Mouse (Mus musculus) erythroblast, adult 5-6 weeks (primary cell): ENCODE results near the gene Nrxn3. TPM values are rescaled to one million over a fixed set of nuclear protein-coding genes. Genes with fewer than 3 reads are reported as not detected.

Experiments used
- ATAC-seq: replicated peaks from 2 replicates; pipeline ENCODE4 v1.8.0; 2016; ENCODE audit warnings: moderate number of reproducible peaks, mild to moderate bottlenecking, moderate TSS enrichment, inconsistent platforms; ENCODE audit not compliant: poor library complexity, low FRiP score, severe bottlenecking
- total RNA-seq, 2 experiments: library from RNA; stranded (forward) in 1 of 2; stranded (reverse) in 1 of 2; fragments of 150-400 nt in 1 of 2; fragments of 200-764, 138-1000 nt in 1 of 2; gene quantifications; 2 replicates each; pipeline versions ENCODE4 v1.2.3 to v1.2.4; 2015 to 2017; ENCODE audit warnings: low replicate concordance in 2 of 2

Gene Nrxn3
- total RNA-seq, 2 experiments from 2014 or later = not detected

DNA sequence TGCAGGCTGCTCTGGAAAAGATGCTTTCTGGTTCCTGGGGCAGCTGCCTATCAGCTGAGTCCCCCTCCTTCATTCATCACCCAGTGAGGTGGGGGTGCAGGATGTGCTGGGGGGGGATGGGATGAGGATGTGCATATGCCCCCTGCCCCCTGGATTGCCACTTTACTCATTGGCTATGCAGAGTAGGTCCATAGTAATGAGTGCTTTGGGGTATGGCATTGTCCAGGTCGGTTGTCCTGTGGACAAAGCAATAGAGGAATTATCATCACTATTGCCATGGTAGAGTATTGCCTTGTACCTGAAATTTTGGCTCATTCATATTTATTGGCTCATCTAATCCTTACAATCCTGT lies 79.0 kb downstream of the Nrxn3 start:
- no peak for ATAC-seq

DNA sequence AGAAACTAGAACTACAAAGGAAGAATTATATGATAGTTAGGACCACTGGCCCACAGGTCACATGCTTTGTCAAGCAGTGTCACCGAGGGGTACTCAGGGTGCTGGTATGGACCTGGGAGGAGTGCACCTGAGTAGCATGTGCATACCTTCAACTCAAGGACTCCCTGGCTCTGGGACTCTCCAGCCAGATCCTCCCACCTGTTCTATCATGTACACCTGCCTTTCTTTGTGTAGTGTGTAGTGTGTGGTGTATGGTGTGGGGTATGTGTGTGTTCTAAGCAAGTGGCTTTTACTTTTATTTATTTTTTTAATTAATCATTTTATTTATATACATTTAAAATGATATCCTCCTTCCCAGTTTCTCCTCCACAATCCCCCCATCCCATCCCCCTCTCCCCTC lies 86.3 kb downstream of the Nrxn3 start:
- ATAC-seq = no peak

DNA sequence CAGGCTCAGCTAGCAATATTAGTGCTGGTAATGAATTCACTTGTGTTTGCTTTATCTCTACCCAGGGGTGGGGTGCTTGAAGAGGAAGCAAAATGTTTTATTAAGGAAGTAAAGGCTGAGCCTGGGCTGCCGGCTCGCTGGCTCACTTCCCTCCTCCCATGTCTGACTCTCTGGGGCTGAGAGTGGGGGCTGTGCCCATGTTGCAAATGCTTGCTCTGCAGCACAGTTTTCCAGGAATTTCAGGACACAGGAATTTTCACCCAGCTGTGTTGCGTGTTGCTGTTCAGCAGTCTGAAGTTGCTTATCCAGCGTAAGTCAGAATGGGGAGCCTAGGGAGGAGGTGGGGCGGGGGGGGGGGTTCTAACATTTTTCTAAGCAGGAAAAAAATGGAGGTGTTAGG lies 89.5 kb downstream of the Nrxn3 start:
- ATAC-seq = no peak

DNA sequence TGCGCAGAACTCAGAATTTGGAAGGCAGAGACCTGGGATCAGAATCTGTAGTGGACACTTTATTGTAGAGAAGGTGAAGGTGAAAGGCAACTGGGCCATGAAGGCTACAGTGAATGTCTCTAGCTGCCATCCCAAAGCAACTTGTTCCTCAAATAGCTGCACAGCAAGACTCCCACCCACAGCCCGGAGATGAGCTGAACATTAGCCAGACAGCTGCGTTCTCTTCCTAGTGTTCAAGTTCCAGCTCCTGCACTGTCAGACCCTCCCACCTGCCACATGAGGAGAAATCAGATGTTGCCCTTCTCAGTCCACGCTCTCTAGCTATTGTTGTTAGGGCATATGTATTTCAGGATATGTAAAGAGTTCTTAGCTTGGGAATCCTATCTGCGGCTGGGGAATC lies 94.2 kb downstream of the Nrxn3 start:
- no peak for ATAC-seq

DNA sequence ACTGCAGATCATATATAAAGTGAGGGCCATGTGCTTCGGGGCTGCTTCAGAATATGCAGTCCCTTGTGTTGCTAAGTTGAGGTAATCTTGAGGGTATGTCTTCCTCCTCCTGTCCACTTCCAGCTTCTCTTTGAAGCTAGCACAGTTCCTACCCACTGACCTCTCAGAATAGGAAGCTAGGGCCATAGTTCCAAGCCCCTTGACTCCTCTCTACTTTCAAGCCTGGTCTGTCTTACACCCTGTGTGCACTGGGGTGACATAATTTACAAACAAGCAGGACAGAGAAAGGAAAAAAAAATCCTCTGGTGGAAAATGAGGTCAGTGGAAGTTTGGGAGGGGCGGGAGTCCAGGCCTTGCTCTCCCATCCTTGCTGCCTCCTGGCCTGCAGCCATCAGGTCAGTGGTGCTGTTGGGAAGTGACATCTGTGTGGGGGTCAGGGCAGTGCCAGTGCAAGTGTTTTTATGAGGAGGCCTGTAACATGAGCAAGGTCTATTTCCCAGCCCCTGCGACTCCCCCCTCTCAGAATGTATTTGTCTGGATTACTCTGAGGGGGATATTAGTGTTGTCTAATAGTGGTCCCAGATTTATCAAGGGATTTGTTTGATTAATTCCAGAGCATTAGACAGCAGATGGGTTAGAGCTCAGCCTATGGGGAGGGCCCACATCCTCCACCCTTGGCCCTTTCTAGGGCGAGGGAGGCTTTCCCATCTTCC lies 96.1 kb downstream of the Nrxn3 start:
- ATAC-seq = no peak

DNA sequence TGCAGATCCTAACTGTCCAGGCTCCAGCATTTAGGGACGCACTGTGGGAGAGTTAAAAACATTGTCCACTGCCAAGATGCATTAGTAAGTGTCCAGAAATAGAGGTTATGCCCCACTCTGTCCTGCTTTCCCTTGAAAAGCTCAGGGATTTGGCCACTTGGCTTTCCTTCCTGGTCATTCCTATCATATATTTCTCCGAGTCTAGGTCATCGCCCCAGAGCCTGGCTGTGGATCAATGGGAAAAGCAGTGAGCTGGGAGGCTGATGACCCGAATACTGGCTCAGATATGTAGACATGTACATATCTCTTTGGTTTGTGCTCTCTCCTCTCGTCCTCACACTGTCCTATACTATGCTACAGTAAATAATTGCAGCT lies 96.6 kb downstream of the Nrxn3 start:
- no peak for ATAC-seq

DNA sequence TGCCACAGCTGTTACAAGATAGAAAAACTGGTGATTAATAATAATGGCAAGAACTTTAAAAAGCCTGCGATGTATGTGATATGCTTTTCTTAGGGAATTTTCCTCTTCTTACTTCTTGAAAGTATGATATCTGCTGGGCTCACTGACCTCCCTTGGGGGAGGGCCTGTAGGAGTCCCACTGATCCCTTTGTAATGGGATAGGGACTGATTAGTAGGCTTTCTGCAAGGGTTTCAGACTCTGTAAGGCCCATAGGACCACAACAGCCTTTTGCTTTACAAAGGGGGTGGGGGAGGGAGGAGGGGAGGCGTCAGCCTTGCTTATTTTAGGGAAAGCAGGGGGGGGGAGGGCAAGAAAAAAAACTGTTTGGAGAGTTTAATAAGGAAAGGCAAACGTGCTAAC lies 97.5 kb downstream of the Nrxn3 start:
- no peak for ATAC-seq

DNA sequence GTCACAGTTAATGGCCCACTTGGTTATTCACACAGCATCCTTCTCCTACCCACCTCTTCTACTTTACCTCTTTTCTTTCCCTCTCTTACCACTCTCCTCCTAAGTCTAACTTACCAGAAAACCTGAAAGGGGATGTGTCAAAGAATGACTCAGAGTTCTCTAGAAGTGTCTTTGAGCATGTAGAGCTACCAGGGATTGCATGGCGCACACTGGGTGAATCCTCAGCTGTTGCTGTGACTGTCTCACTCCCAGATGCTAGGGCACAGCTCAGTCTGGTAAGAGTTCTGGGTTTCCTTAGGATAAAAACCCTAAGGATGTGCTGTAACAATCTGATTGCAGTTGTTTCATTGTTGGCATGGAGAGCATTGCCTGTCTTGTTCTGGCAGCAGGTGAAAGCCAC lies 108.2 kb downstream of the Nrxn3 start:
- ATAC-seq = no peak

DNA sequence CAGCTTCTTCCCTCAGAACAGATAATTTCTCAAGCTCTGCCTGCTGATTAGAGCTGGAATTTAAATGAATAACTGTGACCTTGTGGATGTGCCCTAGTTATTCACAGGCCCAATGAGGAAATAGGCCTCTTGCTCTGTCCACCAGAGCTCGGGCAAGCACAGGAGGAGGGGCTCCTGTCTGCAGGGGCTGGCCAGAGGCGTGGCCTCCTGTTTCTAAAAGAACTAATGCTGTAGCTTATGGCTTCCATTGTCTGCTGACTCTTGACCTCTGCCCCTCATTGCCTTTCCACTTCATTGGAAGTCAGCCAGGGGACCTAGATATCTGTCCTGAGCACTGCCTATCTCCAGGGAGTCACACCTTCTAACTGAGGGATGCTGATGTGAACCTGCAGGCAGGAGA lies 113.1 kb downstream of the Nrxn3 start:
- no peak for ATAC-seq

DNA sequence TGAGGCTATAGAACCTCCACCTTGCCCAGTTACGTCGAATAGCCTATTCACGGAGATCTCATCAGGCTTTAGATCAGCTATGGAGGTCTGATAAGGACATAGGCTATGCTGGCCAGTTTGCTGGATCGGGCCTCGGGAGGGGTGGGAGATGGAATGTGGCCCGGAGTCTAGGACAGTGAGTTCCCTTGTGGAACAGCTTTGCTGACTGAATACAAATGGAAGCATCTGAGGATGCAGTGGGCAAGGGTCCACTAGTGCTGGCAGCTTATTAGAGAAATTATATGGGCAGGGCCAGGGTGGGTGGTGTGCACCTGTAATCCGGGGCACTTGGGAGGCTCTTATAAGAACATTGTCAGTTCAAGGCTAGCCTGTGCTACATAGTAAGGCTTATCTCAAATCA lies 117.0 kb downstream of the Nrxn3 start:
- ATAC-seq = no peak

DNA sequence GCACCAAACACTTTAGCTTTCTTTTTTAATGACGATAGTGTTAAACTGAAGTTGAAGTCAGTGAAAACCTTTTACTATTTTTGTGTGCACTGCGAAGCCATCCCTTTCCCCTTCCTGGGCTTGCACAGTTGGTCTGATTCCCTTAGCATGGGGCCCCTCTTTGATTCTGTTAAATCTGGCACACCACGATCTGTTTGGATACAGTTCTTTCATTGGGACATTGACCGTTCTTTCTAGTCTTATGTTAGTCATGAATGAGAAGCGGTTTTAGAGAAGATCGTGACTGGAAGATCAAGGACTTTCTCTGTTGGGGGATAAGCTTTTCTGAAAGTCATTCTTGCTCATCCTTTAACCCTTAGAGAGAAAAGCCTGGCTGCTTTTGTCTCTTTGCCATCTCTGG lies 118.7 kb downstream of the Nrxn3 start:
- ATAC-seq = no peak

DNA sequence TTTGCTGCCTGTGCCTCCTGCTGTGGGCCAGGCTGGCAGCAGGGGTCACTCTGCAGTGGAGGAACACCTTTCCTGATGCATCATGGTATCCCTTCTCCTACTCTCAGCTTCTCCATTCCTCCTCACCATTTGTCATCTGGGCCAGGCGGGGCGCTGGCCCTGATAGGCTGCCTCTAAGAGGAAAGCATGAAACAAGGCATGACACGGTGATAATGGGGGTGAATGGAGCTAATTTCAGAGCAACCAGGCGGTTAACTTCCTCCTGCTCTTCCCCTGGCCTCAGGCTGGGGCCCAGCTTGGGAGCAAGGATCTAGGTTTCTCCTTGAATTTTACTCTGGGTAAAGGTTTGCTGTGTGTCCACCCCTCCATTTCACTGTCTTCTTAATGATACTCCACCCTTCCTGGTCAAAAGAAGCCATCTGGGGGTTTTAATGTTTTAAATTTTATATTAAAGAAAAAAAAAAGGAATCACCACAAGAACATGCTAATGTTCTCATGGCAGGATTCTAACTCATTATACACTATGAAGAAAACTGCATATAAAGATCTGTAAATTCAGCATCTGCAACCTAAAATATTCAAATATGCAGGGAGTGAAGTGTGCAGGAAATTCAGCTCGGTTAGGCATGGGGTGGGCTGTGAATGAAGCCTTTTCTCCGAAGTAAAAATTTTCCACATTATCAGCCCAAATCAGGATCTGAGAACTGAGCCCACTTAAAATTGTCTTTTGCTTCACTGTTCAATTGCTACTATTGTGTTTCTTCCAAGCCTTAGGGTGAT lies 127.9 kb downstream of the Nrxn3 start:
- ATAC-seq = no peak

DNA sequence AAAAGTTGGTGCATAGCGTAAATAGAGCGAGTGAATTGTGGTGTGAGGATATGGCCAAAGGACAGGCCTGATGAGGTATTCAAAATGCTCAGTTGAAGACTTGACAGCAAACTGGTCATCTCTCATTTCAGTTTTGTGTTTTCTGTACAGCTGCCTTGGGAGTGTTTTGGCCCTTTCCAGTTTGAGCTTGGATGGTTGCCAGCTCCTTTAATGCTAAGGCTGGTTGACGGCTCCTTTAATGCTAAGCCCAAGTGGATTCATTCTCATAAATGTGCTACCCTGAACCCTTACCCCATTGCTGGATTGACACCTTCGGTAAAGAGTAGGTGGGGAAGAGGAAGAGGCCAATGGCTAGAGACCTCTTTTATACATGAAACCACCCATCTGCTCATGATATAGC lies 131.4 kb downstream of the Nrxn3 start:
- ATAC-seq = no peak

DNA sequence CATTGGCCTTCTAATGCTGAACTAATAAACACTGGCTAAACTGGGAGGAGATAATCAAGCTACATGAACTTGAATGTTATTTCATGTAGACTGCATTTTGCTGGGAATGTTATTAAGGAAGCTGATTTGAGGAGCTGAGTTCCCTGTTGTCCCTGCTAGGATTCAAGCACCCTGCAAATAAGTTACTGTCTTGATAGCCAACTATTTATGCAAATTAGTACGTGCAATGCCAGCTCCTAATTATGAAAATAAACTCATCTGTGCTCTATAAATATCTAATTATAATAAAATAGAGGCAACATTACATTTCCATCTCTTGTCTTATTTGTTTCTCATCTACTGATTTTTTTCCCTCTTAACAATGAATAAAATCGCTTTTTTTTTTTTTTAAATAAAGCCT lies 135.0 kb downstream of the Nrxn3 start:
- ATAC-seq = no peak

DNA sequence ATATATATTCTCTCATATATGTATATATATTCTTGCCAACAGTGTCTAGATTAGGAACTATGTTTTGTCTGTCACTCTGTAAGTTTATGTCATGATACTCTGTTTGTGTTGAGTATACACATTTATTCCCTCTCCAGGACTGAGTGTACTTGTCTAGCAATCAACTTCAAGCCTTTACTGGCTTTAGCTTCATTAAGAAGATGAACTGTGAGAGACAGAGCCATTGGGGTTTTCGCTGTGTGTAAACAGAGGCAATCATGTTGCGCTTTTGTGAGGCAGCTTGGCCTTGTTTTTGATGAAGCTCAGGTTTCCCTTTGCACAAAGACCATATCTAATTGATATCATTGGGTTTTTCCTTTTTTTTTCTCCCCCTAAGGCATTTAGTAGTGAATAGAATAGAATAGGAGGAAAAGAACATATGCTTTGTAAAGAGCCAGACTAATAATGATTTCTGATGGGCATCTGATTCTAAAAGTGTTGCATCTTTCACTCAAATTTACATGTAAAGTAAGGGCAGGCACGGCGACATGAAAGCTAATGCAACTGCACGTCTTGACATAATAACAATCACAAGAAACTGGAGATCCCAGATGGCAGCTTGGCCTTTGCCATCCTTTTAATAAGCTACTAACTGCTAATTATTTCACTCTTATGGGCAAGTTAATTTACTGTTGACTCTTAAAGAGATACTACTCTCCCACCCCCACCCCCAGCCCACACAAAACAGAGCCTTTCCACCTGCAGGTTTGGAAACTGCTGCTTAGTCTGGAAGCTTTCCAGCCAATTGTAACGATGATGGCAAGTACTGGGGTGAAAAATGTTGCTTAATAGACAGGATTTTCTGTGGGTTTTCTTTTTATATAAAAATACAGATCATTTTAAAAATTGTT lies 137.0 kb downstream of the Nrxn3 start:
- ATAC-seq = no peak

DNA sequence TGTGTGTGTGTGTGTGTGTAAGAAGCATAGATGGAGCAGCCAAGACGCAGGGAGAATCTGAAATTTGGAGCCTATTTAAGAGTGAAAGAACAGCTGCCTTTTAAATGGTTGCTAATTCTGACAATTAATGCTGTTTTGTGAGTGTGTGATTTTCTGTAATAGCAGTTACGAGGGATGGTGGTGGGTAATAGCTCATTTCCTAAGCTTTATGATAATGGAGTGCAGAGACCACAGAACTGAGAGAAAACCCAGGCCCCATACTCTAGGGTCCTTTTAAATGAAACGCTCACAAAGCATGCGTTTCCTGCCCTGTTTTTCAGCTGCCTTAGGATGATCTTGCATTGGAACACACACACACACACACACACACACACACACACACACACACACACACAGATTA lies 137.7 kb downstream of the Nrxn3 start:
- ATAC-seq = no peak

DNA sequence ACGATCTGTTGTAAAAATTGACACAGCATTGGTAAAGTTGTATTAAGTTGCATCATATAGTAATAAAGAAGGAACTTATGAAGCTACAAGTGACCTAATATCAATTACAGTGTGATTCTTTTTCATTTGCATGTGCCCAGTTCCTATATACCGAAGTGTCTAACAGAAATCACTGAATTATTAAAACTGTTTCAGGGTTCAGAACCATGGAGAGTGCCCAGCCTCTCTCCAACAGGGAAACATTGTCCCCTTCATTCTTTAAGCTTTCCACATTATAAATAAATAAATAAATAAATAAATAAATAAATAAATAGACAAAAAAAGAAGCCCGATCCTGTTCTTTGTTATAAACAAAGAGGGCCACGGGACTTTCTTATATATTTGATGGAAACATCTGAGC lies 140.4 kb downstream of the Nrxn3 start:
- no peak for ATAC-seq

DNA sequence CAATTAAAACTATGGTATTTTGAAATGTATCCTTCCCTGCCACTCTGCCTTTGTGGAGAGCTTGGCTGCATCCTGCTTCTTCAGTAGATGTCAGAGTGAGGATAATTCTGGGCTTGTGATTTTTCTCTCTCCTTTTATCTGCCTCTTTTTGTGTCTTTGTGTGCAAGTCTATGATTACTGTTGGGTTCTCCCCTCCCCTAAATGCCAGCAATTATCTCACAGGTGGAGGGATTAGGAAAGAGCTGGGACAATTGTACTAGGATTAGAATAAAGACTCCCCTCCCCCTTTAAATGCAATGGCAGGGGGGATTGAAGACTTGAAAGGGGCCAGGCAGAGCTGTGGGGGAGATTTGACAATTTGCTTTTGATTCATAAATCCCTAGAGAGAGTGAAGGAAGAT lies 145.6 kb downstream of the Nrxn3 start:
- ATAC-seq = no peak

DNA sequence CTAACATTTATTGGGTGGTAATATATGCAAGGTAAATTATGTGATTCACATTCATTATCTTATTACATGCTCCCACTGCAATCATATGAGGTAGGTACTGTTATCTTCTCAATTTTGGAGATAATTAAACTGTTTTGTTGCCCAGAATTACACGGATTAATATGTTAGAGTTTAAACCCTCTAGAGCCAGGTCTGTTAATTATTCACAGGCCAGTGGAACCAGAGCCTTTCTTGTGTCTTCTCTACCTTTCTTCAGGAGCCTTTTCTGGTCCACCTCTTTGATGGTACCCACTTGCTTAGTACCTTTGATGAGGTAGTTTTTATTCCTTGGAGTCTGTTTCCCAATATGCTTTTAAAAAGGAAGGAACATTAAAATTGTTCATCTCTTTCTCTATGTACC lies 174.7 kb downstream of the Nrxn3 start:
- ATAC-seq = no peak

DNA sequence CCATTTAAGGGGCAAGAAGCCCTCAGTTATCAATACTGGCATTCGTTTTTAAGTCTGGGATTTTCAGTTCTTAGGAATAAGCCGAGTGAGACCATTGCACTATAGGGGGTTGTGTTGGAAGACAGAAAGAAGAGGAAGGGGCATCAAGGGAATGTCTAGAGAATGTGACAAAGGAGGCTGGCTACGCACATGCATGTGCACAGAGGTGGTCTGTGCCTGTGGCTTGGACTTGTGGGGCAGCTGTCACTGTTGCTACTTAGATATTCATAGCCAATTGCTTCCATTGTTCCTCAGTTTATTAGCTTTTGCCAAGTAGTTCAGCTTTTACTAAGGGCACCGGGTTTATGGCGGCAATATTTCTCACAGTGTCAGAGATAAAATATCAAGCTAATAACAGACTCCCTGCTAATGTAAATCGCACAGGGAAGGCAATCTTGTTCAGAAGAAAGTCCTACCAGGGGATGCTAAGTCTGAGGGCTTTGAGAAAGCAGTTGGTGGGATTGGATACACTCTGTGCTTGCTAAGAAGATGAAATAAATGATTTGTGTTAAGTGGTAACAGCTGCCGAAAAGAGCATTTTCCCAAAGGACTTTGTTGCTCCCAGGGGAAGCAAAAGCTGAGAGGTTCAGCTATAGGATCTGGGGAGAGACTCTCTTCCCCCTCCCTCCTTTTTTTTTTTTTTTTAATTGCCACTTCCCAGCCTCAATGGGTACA lies 177.5 kb downstream of the Nrxn3 start:
- no peak for ATAC-seq
